Mouse (Mus musculus): ENCODE data around the gene Olfr355. TPM values are rescaled to one million over a fixed set of nuclear protein-coding genes. Genes with fewer than 3 reads are reported as not detected.

The Olfr355 gene
- total RNA-seq (2023) = not detected

GRCm38 (mm10) chr2:36928797-36929196 is at the start of gene Olfr355:
Olfr355 (minus strand) TSS chr2:36928897.

GRCm38 (mm10) chr2:36936821-36937220 is 8.1 kb upstream of the Olfr355 start, which contains the start of gene Olfr356:
Olfr356 (plus strand) TSS chr2:36937121.

DNA sequence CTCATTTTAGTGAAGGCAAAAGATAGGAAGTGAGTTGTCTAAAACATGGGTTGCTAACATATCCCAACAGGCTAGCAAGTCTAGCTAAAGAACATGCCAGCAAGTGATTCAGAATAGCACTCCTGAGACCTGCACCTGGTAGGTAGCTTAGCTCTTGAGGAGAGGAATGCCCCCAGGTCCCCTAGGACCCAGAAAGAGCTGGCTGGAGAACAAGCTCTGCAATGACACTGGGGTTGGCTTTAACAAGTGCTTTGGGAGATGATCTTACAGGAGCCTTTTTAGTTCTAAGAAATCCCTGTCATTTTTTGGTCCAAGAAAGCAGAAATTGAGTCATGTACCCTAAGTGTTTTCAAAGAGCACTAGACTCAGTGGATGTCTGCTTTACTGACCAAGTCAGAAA is 23.3 kb downstream of the Olfr355 start, which contains the start of gene Olfr354:
Olfr354 (plus strand) TSS at position 301 of the 400 bp plus-strand sequence.

GRCm38 (mm10) chr2:36892836-36893235 is 35.9 kb downstream of the Olfr355 start, which contains the start of gene Olfr353:
Olfr353 (minus strand) TSS chr2:36892936.

Other genes with a start within 250 kb of the Olfr355 start
- not detected for gene Olfr346, start 243.1 kb downstream of the Olfr355 start, total RNA-seq (2023)
- gene Olfr347, start 197.0 kb downstream of the Olfr355 start, total RNA-seq (2023) = not detected
- gene Olfr348, start 144.6 kb downstream of the Olfr355 start, total RNA-seq (2023) = not detected
- gene Olfr50, start 138.4 kb downstream of the Olfr355 start, total RNA-seq (2023) = not detected
- gene Olfr3, start 111.9 kb downstream of the Olfr355 start, total RNA-seq (2023) = not detected
- gene Olfr350, start 82.6 kb downstream of the Olfr355 start, total RNA-seq (2023) = not detected
- gene Olfr351, start 66.2 kb downstream of the Olfr355 start, total RNA-seq (2023) = under 1 TPM in 1 of 2 experiments, not detected in 1; 0.17 TPM
- gene Olfr352, start 60.4 kb downstream of the Olfr355 start, total RNA-seq (2023) = not detected
- gene Olfr353, start 36.0 kb downstream of the Olfr355 start, total RNA-seq (2023) = not detected
- gene Olfr354, start 23.2 kb downstream of the Olfr355 start, total RNA-seq (2023) = not detected
- gene Olfr356, start 8.2 kb upstream of the Olfr355 start, total RNA-seq (2023) = not detected
- not detected for gene Olfr357, start 64.9 kb upstream of the Olfr355 start, total RNA-seq (2023)
- gene Olfr358, start 80.4 kb upstream of the Olfr355 start, total RNA-seq (2023) = not detected
- gene Olfr360, start 136.8 kb upstream of the Olfr355 start, total RNA-seq (2023) = not detected
- gene Olfr361, start 160.4 kb upstream of the Olfr355 start, total RNA-seq (2023) = not detected
- gene Olfr362, start 189.0 kb upstream of the Olfr355 start, total RNA-seq (2023) = not detected
- not detected for gene Olfr364-ps1, start 210.4 kb upstream of the Olfr355 start, total RNA-seq (2023)

All from T-cell, adult 66 days (primary cell).